Mouse (Mus musculus) megakaryocyte-erythroid progenitor cell, adult 5-6 weeks (primary cell): ENCODE results near the gene Rbms2. TPM values are rescaled to one million over a fixed set of nuclear protein-coding genes. Genes with fewer than 3 reads are reported as not detected.
"Not testable (repeated sequence)": the region's sequence is repeated elsewhere in the genome, so short reads cannot be mapped to it uniquely, and the experiment has no call there.

Source experiments
- ATAC-seq: replicated peaks from 2 replicates; pipeline ENCODE4 v1.8.0; 2016; ENCODE audit warnings: mild to moderate bottlenecking, inconsistent platforms; ENCODE audit not compliant: severe bottlenecking, poor library complexity, low FRiP score, low TSS enrichment
- total RNA-seq, 2 experiments: library from RNA; stranded (forward) in 1 of 2; stranded (reverse) in 1 of 2; fragments of 200-1000, 215-1000 nt in 1 of 2; fragments of >200 nt in 1 of 2; fragmentation: Nextera tagmentation in 1 of 2; gene quantifications; 2 replicates each; pipeline ENCODE4 v1.2.3; 2014 to 2017

Rbms2 gene
- total RNA-seq, 2 experiments from 2014 or later, result 10.9 to 25.2 TPM

DNA sequence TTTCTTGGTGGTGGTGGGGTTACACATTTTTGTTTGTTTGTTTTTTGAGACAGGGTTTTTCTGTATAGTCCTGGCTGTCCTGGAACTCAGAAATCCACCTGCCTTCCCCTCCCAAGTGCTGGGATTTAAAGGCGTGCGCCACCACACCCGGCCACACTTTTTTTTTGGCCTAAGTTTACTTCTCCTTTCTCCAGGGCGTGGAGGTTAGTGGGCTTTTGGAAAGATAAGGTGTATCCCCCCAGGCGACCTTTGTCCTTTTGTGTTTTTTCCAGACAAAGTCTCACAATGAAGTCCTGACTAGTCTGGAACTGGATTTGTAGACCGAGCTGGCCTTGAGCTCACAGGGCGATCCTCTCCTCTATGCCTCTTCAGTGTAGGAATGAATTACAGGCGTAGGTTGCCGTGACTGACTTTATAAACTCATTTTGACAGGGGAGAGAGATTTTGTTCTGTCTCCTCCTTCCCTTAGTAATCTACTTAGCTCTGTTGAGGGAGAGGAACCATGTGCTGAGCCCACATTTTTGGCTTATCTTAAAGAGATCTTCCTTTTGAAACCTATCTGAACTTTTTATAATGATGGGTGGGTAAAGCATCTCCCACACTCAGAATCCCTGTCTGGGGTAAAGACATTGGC is 85.0 kb downstream of the Rbms2 start:
- no peak for ATAC-seq

DNA sequence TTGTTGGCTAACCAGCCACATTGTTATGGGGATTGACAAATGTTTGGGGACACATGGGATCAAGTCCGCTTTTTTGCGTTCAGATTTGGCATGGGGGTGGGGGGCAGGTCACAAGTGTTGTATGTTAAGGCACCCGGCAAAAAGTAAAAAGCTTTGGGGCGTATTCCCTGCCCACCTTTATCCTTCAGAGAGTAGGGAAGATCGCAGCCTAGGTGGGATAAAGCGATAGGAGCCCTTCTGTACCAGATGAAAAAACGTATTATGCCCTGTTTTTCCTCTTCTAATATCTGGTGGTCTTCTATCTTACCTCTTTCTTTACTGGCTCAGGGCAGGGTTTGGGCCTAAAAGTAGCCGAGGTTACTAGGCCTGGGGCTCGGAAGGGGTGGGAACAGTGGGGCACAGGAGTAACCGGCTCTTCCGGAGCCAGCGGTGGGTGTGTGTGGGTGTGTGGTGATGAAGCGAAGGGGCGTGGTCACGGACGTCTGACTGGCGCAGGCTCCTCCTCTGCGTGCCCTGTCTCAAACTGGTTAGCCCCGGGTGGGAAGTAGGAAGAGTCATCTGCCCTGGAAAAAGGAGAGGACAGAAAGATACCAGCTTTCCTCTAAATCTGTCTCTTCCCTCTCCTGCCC is 85.6 kb downstream of the Rbms2 start:
- peak; percentile 60 for ATAC-seq

- ATAC-seq, result peak; percentile 46
Observed at GRCm38 (mm10) chr10:128093496-128094294, 86.4 kb downstream of the Rbms2 start.

- peak; percentile 8; the same call in 1 of the 2 replicates for ATAC-seq
Observed at GRCm38 (mm10) chr10:128092506-128093495, 87.3 kb downstream of the Rbms2 start.

GRCm38 (mm10) chr10:128091564-128092505 is 88.3 kb downstream of the Rbms2 start, which contains the start of gene Baz2a:
Gene Baz2a (plus strand): TSS chr10:128091577.
- ATAC-seq, result peak; percentile 42

- peak; percentile 41 for ATAC-seq
Observed at GRCm38 (mm10) chr10:128090651-128091563, 89.2 kb downstream of the Rbms2 start.

GRCm38 (mm10) chr10:128089842-128090241 is 90.3 kb downstream of the Rbms2 start:
- no peak for ATAC-seq

- no peak for ATAC-seq
Observed at GRCm38 (mm10) chr10:128088181-128088580, 91.9 kb downstream of the Rbms2 start.

DNA sequence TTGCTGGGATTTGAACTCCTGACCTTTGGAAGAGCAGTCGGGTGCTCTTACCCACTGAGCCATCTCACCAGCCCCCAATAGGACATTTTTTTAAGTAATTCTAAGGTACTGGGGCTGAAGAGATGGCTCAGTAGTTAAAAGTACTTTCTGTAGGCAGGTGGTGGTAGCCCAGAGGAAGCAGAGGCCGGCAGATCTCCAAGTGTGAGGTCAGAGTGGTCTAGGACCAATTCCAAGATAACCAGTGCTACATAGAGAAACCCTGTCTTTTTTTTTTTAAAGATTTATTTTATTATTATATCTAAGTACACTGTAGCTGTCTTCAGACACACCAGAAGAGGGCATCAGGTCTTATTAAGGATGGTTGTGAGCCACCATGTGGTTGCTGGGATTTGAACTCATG is 92.9 kb downstream of the Rbms2 start:
- ATAC-seq, result not testable (repeated sequence)

DNA sequence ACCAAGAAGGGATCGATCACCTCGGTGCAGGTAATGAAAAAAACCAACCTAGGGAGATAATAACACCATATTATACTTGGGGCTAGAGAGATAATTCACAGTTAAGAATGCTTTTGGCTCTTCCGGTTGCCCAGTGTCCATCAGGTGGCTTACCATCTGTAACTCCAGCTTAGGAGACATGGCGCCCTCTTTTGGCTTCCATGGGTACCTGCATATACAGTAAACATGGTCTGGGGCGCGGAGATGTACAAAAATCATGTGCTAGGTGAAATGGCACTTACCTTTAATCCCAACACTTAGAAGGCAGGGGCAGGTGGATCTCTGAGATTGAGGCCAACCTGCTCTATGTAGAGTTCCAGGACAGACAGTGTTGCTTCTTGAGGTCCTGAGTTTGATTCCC is 93.7 kb downstream of the Rbms2 start:
- ATAC-seq, result no peak

- ATAC-seq, result no peak
Observed at GRCm38 (mm10) chr10:128084160-128084559, 95.9 kb downstream of the Rbms2 start.

DNA sequence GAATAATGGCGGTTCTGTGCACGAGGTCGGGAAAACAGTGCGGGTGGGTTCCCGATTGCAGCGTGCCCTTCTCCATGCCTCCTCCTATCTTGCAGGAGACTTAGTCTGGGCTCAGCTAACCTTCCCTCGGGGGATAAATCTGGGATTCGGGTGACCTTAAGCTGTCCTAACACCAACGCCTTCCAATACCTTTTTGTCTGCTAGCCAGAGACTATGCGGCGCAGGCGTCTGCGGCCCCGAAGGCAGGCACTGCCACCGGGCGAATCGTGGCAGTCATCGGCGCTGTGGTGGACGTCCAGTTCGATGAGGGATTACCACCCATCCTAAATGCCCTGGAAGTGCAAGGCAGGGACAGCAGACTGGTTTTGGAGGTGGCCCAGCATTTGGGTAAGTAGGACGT is 96.4 kb downstream of the Rbms2 start:
- no peak for ATAC-seq

DNA sequence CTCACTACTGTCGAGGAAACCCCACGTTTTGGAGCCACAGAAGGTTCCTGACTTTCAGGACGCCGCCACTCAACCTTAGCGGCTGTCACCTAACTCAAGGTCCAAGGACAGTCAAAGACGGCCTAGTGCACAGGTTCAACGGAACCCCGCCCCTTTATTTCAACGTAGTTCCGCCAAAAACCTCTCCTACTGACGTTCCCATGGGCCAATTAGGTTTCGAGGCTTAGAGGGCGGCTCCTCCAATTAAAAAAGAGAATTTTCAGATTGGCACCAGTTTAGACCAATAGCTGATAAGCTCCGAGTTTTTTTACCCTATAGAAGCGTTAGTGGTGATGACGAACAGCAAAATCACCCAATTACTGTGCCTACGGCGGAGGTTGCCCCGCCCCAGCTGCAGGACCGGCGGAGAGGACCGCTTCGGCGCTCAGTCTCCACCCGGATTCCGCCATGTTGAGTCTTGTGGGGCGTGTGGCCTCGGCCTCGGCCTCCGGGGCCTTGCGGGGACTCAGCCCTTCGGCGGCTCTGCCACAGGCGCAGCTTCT is 97.1 kb downstream of the Rbms2 start, which contains the start of gene Atp5b:
Gene Atp5b (plus strand): TSS at position 394 of the 542 bp plus-strand sequence.
- ATAC-seq, result peak; percentile 92

GRCm38 (mm10) chr10:128082477-128082808 is 97.7 kb downstream of the Rbms2 start:
- ATAC-seq, result no peak

DNA sequence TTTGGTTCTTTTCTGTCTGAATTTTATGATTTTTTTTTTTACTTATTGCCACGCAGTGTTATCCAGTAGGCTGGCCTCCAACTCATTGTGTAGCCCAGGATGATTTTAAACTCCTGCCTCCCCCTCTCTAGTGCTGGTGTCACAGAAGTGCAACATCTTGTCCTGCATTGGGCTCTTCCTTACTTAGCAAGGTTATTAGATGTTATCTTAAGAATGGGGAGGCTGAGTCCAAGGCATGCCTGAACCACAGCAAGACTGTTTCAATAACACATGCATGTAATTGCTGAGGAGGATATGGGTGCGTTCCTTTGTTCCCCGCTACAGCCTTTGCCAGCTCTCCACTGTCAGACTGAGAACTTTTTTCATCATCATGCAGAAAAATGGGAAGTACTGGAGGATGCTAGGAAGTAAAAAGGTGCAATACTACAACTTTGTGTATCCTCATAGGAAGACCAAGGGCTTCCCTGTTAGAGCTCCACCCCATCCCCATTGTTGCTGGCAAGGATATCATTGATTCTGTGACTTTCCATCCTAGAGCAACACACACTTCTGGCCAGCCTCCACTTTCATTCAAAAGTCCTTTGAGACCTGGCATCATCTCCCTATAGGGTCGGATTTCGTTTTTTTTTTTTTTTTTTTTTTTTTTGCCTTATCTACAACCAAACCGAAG is 98.2 kb downstream of the Rbms2 start:
- 0 out of 2 replicates have a peak, but pooled peaks have one; percentile 7 for ATAC-seq
